Mouse (Mus musculus): ENCODE data around the gene Olfr1054.

GRCm38 (mm10) chr2:86315184-86315583 lies 20.0 kb downstream of the Olfr1054 start, which contains the start of gene Olfr1053:
- TF ChIP-seq GATA1 (IDR thresholded peaks at IDR 0.05; ENCODE audit: low read length) (no peak), TAL1 (IDR thresholded peaks at IDR 0.05; ENCODE audit: low read length) (no peak)
